Mouse (Mus musculus): ENCODE data around the gene Marveld1. TPM values are rescaled to one million over a fixed set of nuclear protein-coding genes. Genes with fewer than 3 reads are reported as not detected.

Gene Marveld1
- polyA plus RNA-seq, 1 experiment from 2014 or later = 15.2 TPM

- Histone ChIP-seq H3K9ac (no peak overlapping the region), H3K27ac (no peak overlapping the region), H3K4me3 (no peak overlapping the region), H3K27me3 (no peaks in the 10 kb centered on the region), H3K36me3 (no peaks in the 10 kb centered on the region), H3K4me1 (peaks cover 13% of the 10 kb centered on the region), H3K9me3 (no peaks in the 10 kb centered on the region), H3K4me2 (no peak overlapping the region)
- 81% methylated on average over 2 of the region's 2 CpGs for WGBS
- ATAC-seq (ENCODE audit: insufficient number of reproducible peaks, low FRiP score, low TSS enrichment, low read depth) = no peak
Measured at GRCm38 (mm10) chr19:42142757-42143156, 4.4 kb upstream of the Marveld1 start.

- H3K4me1 ChIP-seq = peaks cover 25% of the 10 kb centered on the region
- no peak for ATAC-seq (ENCODE audit: insufficient number of reproducible peaks, low FRiP score, low TSS enrichment, low read depth)
- H3K4me3 ChIP-seq = no peak overlapping the region
- no peak overlapping the region for H3K4me2 ChIP-seq
- no peak overlapping the region for H3K27ac ChIP-seq
- no peaks in the 10 kb centered on the region for H3K27me3 ChIP-seq
- 55% methylated on average over 6 of the region's 6 CpGs for WGBS
- H3K36me3 ChIP-seq = no peaks in the 10 kb centered on the region
- no peaks in the 10 kb centered on the region for H3K9me3 ChIP-seq
- no peak overlapping the region for H3K9ac ChIP-seq
Measured at GRCm38 (mm10) chr19:42144067-42144466, 3.1 kb upstream of the Marveld1 start.

- ATAC-seq (ENCODE audit: insufficient number of reproducible peaks, low FRiP score, low TSS enrichment, low read depth) = no peak
- 26% methylated on average over 8 of the region's 8 CpGs for WGBS
- Histone ChIP-seq H3K9ac (no peak overlapping the region), H3K4me2 (no peak overlapping the region), H3K4me3 (no peak overlapping the region), H3K36me3 (no peaks in the 10 kb centered on the region), H3K4me1 (peaks cover 30% of the 10 kb centered on the region), H3K27me3 (no peaks in the 10 kb centered on the region), H3K27ac (0 out of 2 replicates have a peak overlapping the region, but pooled peaks have one; percentile 33), H3K9me3 (no peaks in the 10 kb centered on the region)
Measured at GRCm38 (mm10) chr19:42144541-42145167, 2.5 kb upstream of the Marveld1 start.

DNA sequence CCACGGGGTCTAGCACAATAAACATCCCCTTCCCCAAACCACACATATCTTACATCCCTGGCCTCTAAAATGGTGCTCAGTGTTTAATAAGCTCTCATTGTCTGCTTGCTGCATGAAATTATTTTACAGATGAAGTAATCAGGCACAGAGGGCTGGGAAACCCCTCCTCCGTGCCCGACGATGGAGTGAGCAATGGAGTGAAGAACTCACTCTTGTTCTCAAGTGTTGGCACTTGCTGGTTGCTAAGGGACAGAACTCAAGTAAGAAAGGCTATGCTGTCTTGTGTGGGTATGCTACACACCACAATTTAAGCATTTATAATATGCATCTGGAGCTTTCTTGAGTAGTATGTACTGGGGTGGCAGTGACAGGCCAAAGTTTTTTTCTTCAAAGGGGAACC, 2.0 kb upstream of the Marveld1 start:
- 0 out of 2 replicates have a peak overlapping the region, but pooled peaks have one; percentile 33 for H3K27ac ChIP-seq
- no peak overlapping the region for H3K4me2 ChIP-seq
- WGBS = 69% methylated on average over 4 of the region's 4 CpGs
- H3K36me3 ChIP-seq = peaks cover under 1% of the 10 kb centered on the region; the same call in 1 of the 2 replicates
- ATAC-seq (ENCODE audit: insufficient number of reproducible peaks, low FRiP score, low TSS enrichment, low read depth) = no peak
- no peaks in the 10 kb centered on the region for H3K9me3 ChIP-seq
- H3K4me1 ChIP-seq = peaks cover 36% of the 10 kb centered on the region
- H3K27me3 ChIP-seq = no peaks in the 10 kb centered on the region
- H3K4me3 ChIP-seq = no peak overlapping the region
- no peak overlapping the region for H3K9ac ChIP-seq

DNA sequence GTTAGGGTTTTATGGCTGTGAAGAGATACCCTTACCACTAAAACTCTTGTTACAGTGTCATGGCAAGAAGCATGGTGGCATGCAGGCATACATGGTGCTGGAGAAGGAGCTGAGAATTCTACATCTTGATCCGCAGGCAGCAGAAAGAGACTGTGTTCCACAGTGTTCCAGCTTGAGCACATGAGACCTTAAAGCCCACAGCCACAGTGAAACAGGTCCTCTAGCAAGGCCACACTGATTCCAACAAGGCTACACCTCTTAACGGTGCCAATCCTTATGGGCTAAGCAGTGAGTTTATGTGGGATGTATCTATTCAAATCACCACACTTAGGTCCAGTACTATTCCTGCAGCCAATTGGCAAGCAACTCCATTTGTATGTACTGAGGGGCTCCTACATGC, 1.5 kb upstream of the Marveld1 start:
- Histone ChIP-seq H3K4me3 (no peak overlapping the region), H3K27me3 (no peaks in the 10 kb centered on the region), H3K4me2 (no peak overlapping the region), H3K9ac (no peak overlapping the region), H3K36me3 (peaks cover 6% of the 10 kb centered on the region), H3K27ac (no peak overlapping the region), H3K4me1 (peaks cover 41% of the 10 kb centered on the region), H3K9me3 (no peaks in the 10 kb centered on the region)
- ATAC-seq (ENCODE audit: insufficient number of reproducible peaks, low FRiP score, low TSS enrichment, low read depth) = no peak
- WGBS = 90% methylated on average over 2 of the region's 2 CpGs

DNA sequence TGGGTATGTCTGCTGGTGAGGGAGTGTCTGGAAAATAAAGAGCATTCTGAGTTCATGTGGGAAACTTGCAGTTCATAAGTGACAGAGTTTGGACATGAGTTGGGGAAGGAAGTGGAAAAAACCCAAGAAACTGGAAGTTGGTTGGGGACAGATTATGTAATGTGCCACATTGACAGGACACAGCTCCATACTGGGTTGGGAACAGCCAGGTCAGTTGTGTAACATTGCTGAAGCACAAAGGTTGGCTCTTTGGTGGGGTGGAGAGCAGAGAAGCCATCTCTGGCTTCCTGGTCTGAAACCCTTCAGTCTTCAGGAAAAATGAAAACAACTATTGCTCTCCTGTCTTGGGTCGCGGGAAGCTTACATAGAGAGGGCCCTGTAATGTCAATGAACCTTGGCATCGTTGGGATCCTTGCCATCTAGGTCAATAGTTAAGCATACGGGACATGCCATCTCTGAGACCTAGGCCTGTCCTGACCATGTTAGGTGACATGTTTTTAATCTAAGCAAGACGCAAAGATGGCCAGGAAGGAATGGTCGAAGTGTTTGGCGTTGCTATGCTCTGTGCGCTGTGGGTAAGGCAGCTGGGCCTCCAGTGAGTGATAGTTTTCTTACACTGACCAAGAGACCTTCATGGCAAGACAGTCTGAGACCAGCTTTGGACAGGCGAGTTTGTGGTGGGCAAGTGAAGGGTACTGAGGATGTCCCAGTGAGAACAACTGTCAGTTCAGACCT, 757 bp upstream of the Marveld1 start:
- H3K36me3 ChIP-seq = peaks cover 13% of the 10 kb centered on the region
- ATAC-seq (ENCODE audit: insufficient number of reproducible peaks, low FRiP score, low TSS enrichment, low read depth) = no peak
- H3K4me3 ChIP-seq = peak overlapping the region; percentile 77; the same call in 1 of the 2 replicates
- peak overlapping the region; percentile 97 for H3K27ac ChIP-seq
- no peak overlapping the region for H3K9ac ChIP-seq
- WGBS = 85% methylated on average over 9 of the region's 9 CpGs
- no peaks in the 10 kb centered on the region for H3K27me3 ChIP-seq
- H3K9me3 ChIP-seq = no peaks in the 10 kb centered on the region
- peaks cover 48% of the 10 kb centered on the region for H3K4me1 ChIP-seq
- peak overlapping the region; percentile 82 for H3K4me2 ChIP-seq

DNA sequence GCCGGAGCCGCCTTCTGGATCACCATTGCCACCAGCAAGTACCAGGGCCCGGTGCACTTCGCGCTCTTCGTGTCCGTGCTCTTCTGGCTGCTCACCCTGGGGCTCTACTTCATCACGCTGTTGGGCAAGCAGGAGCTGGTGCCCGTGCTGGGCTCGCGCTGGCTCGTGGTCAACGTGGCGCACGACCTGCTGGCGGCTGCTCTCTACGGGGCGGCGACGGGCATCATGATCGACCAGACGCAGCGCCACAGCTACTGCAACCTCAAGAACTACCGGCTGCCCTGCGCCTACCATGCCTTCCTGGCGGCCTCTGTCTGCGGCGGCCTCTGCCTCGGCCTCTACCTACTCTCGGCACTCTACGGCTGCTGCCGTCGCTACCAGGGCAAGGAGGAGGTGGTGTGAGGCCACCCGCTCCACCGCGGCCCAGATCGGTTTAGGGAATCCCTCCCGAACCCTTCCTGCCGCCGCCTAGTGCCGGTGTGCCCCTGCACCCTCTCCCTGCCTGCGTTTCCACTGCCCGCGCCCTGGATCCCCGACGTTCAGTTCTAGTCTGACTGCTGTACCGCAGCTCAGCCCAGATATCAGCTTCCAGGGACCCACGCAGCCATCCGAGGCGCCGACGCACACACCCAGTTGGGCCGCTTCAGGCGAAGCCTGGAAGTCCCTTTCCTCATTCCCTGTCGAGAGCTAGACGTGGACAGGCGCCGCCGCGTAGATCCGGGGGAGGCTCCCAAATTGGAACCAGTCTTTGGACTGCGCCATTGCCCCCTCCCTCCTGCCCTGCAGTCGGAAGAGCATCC, 769 bp downstream of the Marveld1 start:
- H3K27me3 ChIP-seq = no peaks in the 10 kb centered on the region
- peak; percentile 62 for ATAC-seq (ENCODE audit: insufficient number of reproducible peaks, low FRiP score, low TSS enrichment, low read depth)
- H3K4me3 ChIP-seq = peak overlapping the region; percentile 77
- H3K36me3 ChIP-seq = peaks cover 13% of the 10 kb centered on the region
- H3K4me2 ChIP-seq = peak overlapping the region; percentile 82
- peaks cover 59% of the 10 kb centered on the region for H3K4me1 ChIP-seq
- no peaks in the 10 kb centered on the region for H3K9me3 ChIP-seq
- peak overlapping the region; percentile 97 for H3K27ac ChIP-seq
- WGBS = under 1% methylated on average over 63 of the region's 63 CpGs
- H3K9ac ChIP-seq = peak overlapping the region; percentile 88

DNA sequence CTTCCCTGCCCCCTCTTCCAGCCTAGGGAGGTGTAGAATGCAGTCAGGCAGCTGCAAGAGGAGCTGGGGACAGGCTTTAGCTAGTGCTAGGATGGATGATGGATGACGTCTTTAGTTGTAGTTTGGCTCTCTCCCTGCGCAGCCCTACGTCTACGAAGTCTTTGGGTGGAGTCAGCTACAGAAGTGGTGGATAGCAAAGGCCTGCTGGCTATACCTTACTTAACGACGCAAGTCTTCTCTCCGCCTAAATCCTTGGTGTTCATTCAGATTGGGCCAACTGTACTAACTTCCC, 1.3 kb downstream of the Marveld1 start:
- no peak for ATAC-seq (ENCODE audit: insufficient number of reproducible peaks, low FRiP score, low TSS enrichment, low read depth)
- peak overlapping the region; percentile 82 for H3K4me2 ChIP-seq
- H3K4me3 ChIP-seq = peak overlapping the region; percentile 77
- no peaks in the 10 kb centered on the region for H3K9me3 ChIP-seq
- no peaks in the 10 kb centered on the region for H3K27me3 ChIP-seq
- peaks cover 60% of the 10 kb centered on the region for H3K4me1 ChIP-seq
- H3K27ac ChIP-seq = peak overlapping the region; percentile 97
- peaks cover 13% of the 10 kb centered on the region for H3K36me3 ChIP-seq
- peak overlapping the region; percentile 88; the same call in 1 of the 2 replicates for H3K9ac ChIP-seq
- WGBS = 9% methylated on average over 7 of the region's 7 CpGs

DNA sequence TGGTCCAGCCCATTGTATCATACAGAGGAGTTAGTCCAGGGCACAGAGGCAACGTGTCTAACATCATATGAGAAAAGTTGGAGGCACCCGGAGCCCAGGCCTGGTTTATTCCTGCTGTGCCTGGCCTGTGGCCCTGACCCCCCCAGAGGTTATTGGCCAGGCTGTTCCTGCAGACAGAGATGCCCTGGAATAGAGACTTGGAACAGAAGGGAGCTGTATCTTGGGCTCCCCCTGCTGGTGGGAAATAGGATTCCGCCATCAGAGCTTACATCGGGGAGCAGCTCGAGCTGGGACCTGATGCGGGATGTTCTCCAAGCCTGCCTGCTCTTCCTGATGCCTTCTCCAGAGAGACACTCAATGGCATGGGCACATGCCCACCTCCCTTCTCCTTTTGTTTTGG, 4.8 kb downstream of the Marveld1 start:
- WGBS = 3% methylated on average over 6 of the region's 6 CpGs
- peak; percentile 26; the same call in 1 of the 2 replicates for ATAC-seq (ENCODE audit: insufficient number of reproducible peaks, low FRiP score, low TSS enrichment, low read depth)
- H3K27ac ChIP-seq = peak overlapping the region; percentile 69

DNA sequence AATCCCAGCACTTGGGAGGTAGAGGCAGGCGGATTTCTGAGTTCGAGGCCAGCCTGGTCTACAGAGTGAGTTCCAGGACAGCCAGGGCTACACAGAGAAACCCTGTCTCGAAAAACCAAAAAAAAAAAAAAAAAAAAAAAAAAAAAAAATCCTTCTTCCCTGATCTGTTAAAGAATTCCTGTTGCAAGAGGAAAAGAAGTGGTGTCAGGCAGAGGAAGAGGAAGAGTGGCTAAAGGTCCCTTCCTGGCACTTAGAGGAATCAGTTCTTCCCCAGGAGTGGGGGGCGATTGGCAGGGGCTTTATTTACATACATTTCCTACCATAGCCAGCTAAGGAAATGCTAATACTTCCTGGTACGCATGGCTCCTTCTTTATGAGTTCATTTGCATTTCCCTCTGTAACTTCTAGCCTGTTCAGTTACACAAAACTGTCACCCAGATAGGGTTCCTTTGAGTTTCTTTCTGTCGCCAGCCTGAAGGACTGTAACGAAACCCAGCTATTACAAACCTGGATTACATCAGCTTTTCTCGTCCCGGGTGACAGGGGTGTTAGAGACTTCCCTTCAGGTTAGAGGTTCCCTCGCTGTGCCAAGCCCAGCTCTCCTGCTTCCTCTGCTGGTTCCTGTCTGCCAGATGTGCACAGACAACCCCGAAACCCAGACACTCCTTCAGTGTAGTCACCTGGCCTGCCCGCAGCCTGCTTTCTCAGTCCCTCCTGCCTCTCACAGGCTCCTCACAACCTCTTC, 10.5 kb downstream of the Marveld1 start:
- 45% methylated on average over 12 of the region's 12 CpGs for WGBS
- Histone ChIP-seq H3K9me3 (no peaks in the 10 kb centered on the region), H3K4me2 (no peak overlapping the region), H3K36me3 (no peaks in the 10 kb centered on the region), H3K4me1 (0 out of 2 replicates have a peak, but pooled peaks cover 3% of the 10 kb centered on the region), H3K4me3 (no peak overlapping the region), H3K9ac (no peak overlapping the region), H3K27me3 (no peaks in the 10 kb centered on the region), H3K27ac (no peak overlapping the region)
- no peak for ATAC-seq (ENCODE audit: insufficient number of reproducible peaks, low FRiP score, low TSS enrichment, low read depth)

More for the DNA sequence above, 4.8 kb downstream of the Marveld1 start:
- no peak overlapping the region for H3K9ac ChIP-seq
- H3K4me3 ChIP-seq = no peak overlapping the region
- peaks cover 13% of the 10 kb centered on the region for H3K36me3 ChIP-seq
- peaks cover 48% of the 10 kb centered on the region for H3K4me1 ChIP-seq
- H3K9me3 ChIP-seq = no peaks in the 10 kb centered on the region
- no peak overlapping the region for H3K4me2 ChIP-seq
- H3K27me3 ChIP-seq = no peaks in the 10 kb centered on the region

GRCm38 (mm10) chr19:42158246-42159017, 11.2 kb downstream of the Marveld1 start:
- Histone ChIP-seq H3K36me3 (no peaks in the 10 kb centered on the region), H3K9me3 (no peaks in the 10 kb centered on the region), H3K27ac (no peak overlapping the region), H3K9ac (no peak overlapping the region), H3K27me3 (no peaks in the 10 kb centered on the region), H3K4me1 (no peaks in the 10 kb centered on the region), H3K4me3 (no peak overlapping the region), H3K4me2 (no peak overlapping the region)
- ATAC-seq (ENCODE audit: insufficient number of reproducible peaks, low FRiP score, low TSS enrichment, low read depth) = no peak
- WGBS = 55% methylated on average over 13 of the region's 13 CpGs
